Mouse (Mus musculus) ES-Bruce4 (cell line): ENCODE results near the gene Rprd1b. TPM values are rescaled to one million over a fixed set of nuclear protein-coding genes. Genes with fewer than 3 reads are reported as not detected.

Experiments used
- H3K27ac ChIP-seq: 2 replicates; pipeline ENCODE4 v1.5.1; 2012; ENCODE audit warnings: low read length, inconsistent platforms; ENCODE audit not compliant: insufficient read depth
- H3K27me3 ChIP-seq: 2 replicates; pipeline ENCODE4 v1.6.1; 2012; ENCODE audit warnings: mild to moderate bottlenecking, low read length, inconsistent platforms; ENCODE audit not compliant: control insufficient read depth, poor library complexity, insufficient read depth, severe bottlenecking
- H3K36me3 ChIP-seq: 2 replicates; pipeline ENCODE4 v1.6.1; 2012; ENCODE audit warnings: inconsistent platforms, mild to moderate bottlenecking, low read length, moderate library complexity; ENCODE audit not compliant: control insufficient read depth, poor library complexity, insufficient read depth, severe bottlenecking
- H3K4me1 ChIP-seq: one replicate; pipeline ENCODE4 v1.8.1; 2011; ENCODE audit warnings: low read length; ENCODE audit not compliant: control insufficient read depth, insufficient read depth
- H3K4me3 ChIP-seq: 2 replicates; pipeline ENCODE4 v1.5.1; 2011; ENCODE audit warnings: low read depth, mild to moderate bottlenecking, low read length
- H3K9ac ChIP-seq: 2 replicates; pipeline ENCODE4 v1.6.1; 2012; ENCODE audit warnings: low read depth, mild to moderate bottlenecking, inconsistent platforms; ENCODE audit not compliant: poor library complexity, severe bottlenecking
- H3K9me3 ChIP-seq: replicated peaks from 2 replicates; pipeline ENCODE4 v1.6.1; 2012; ENCODE audit warnings: mild to moderate bottlenecking, low read length, inconsistent platforms; ENCODE audit not compliant: control insufficient read depth, poor library complexity, insufficient read depth, severe bottlenecking
- CTCF ChIP-seq: IDR thresholded peaks from one replicate; pipeline ENCODE4 v1.8.1; 2011; ENCODE audit warnings: low read depth, low read length
- EP300 ChIP-seq: IDR thresholded peaks from 2 replicates; pipeline ENCODE4 v1.6.1; 2011; ENCODE audit warnings: low read depth, low read length; ENCODE audit not compliant: insufficient read depth
- POLR2A ChIP-seq: IDR thresholded peaks from one replicate; pipeline ENCODE4 v1.8.1; 2011; ENCODE audit warnings: low read length; ENCODE audit not compliant: insufficient read depth
- polyA plus RNA-seq: library from polyadenylated mRNA; stranded (reverse); fragments of >200 nt; gene quantifications from 2 replicates; pipeline ENCODE4 v1.2.4, GENCODE M21; 2011; ENCODE audit warnings: low read depth; ENCODE audit not compliant: missing spikeins, insufficient read depth, insufficient read length

Rprd1b gene
- polyA plus RNA-seq, 1 experiment, result 18.6 TPM

DNA sequence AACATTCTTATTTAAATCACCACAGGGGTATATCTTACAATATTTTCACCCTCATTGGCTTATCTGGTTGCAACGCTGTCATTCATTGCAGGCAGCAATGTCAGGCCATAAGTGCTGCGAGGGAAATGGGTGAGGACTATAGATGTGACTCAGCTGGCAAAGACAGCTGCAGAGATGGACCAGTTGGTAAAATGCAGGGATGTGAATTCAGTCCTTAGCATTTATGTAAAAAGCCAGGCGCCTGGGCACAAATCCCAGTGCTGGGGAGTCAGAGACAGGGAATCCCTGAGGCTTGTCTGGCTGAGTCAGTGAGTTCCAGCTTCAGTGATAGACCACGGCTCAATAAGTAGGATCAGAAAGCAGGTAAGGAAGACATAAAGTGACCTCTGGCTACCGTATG lies 73.5 kb downstream of the Rprd1b start:
- H3K27me3 ChIP-seq, result no peaks in the 10 kb centered on the region
- no peak overlapping the region for H3K9ac ChIP-seq
- no peak for TF ChIP-seq CTCF
- TF ChIP-seq EP300, result no peak
- TF ChIP-seq POLR2A, result no peak
- no peaks in the 10 kb centered on the region for H3K9me3 ChIP-seq
- H3K27ac ChIP-seq, result no peak overlapping the region
- H3K4me1 ChIP-seq, result no peaks in the 10 kb centered on the region
- H3K36me3 ChIP-seq, result no peaks in the 10 kb centered on the region
- H3K4me3 ChIP-seq, result no peak overlapping the region

DNA sequence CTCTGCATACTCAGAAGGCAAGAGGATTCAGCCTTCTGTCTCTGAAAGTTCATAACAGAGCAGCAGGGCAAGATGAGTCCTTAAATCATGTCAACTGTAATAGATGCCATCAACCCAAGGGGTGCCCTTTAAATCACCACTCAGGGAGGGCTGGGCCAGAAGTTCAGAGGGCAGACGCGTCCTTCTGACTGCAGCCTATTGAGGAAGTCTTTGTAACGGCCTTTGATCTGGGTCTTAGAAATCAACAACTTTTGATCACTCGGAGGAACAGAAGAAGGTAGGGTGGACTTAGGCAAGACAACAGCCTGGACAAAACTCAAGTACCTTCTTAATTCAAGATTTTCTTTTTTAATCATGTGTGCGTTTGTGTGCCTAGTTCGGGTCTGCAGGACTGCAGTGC lies 76.7 kb downstream of the Rprd1b start:
- Histone ChIP-seq H3K4me3 (no peak overlapping the region), H3K9me3 (no peaks in the 10 kb centered on the region), H3K27me3 (no peaks in the 10 kb centered on the region), H3K4me1 (no peaks in the 10 kb centered on the region), H3K9ac (no peak overlapping the region), H3K36me3 (no peaks in the 10 kb centered on the region), H3K27ac (no peak overlapping the region)
- no peak for TF ChIP-seq EP300
- TF ChIP-seq POLR2A, result no peak
- TF ChIP-seq CTCF, result no peak

DNA sequence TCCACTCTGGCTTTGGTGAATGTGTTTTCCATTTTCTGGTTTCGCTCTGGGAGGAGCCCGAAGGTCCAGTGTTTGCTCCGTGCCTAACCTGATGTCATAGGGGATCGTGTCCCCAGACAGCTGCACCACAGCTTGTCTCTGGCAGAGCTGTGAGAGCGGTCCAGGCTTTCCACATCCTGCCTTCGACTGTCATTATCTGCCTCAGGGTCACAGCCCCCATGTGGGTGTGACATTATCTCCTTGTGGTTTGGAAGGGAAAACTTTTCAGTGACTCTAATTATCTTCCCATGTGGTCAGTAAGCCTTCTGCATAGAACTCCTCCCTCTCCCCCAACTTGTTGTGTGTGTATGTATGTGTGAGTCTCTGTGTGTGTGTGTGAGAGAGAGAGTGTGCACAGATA lies 77.3 kb downstream of the Rprd1b start:
- Histone ChIP-seq H3K27me3 (no peaks in the 10 kb centered on the region), H3K4me1 (no peaks in the 10 kb centered on the region), H3K36me3 (no peaks in the 10 kb centered on the region), H3K9me3 (no peaks in the 10 kb centered on the region), H3K4me3 (no peak overlapping the region), H3K9ac (no peak overlapping the region), H3K27ac (no peak overlapping the region)
- TF ChIP-seq EP300 (no peak), CTCF (no peak), POLR2A (no peak)

DNA sequence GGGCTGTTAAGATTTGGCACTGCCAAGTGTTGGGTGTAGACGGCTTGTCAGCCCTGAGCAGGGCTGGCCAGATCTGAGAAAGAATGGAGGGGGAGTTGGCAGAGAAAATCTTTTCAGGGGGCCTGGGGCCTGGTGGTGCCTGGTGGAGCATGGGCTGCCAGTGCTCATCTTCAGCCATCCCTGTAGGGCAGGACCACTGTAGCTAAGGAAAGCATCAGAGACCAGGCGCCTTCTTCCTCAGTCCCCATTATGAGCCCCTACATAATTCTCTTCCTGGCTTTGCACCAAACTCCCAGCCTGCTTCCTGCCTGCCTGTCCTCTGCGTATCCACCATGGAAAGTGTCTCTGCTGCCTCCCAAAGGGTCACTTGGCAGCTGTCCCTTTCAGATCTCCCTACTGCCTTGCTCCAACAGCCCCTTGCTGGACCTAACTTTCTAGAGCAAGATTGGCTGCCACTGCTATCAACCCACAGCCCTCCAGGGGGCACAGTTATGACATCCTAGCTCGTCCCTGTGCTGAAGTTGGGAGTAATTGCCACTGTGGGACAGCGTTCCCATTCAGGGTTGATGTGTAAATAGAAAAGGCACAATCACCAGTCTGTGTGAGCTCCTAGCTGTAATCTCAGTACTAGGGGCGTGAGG lies 78.8 kb downstream of the Rprd1b start:
- Histone ChIP-seq H3K36me3 (no peaks in the 10 kb centered on the region), H3K4me3 (no peak overlapping the region), H3K27ac (no peak overlapping the region), H3K9ac (no peak overlapping the region), H3K4me1 (no peaks in the 10 kb centered on the region), H3K27me3 (no peaks in the 10 kb centered on the region), H3K9me3 (no peaks in the 10 kb centered on the region)
- TF ChIP-seq POLR2A (no peak), CTCF (peak; percentile 65)

DNA sequence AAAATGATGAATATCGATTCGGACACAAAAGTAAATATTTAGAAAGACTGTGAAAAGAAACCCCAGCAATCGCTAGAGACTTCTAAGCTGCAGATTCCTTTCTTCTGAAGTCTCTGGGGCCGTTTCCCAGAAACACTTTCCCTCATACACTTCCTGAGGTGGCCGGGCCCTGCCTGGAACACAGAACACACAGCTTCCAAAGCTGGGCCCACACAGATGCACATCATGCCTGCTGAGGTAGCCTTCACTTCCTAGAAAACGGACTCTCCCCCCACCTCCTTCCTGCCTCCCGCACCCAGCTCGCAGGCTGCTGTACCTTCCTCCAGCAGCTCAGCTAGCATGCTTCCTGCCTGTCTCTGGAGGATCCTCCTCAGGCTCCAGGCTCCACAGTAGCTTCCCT lies 81.2 kb downstream of the Rprd1b start:
- no peak overlapping the region for H3K27ac ChIP-seq
- no peaks in the 10 kb centered on the region for H3K4me1 ChIP-seq
- H3K4me3 ChIP-seq, result no peak overlapping the region
- no peaks in the 10 kb centered on the region for H3K36me3 ChIP-seq
- no peaks in the 10 kb centered on the region for H3K27me3 ChIP-seq
- TF ChIP-seq CTCF (no peak), POLR2A (no peak), EP300 (no peak)
- H3K9me3 ChIP-seq, result no peaks in the 10 kb centered on the region
- H3K9ac ChIP-seq, result no peak overlapping the region

DNA sequence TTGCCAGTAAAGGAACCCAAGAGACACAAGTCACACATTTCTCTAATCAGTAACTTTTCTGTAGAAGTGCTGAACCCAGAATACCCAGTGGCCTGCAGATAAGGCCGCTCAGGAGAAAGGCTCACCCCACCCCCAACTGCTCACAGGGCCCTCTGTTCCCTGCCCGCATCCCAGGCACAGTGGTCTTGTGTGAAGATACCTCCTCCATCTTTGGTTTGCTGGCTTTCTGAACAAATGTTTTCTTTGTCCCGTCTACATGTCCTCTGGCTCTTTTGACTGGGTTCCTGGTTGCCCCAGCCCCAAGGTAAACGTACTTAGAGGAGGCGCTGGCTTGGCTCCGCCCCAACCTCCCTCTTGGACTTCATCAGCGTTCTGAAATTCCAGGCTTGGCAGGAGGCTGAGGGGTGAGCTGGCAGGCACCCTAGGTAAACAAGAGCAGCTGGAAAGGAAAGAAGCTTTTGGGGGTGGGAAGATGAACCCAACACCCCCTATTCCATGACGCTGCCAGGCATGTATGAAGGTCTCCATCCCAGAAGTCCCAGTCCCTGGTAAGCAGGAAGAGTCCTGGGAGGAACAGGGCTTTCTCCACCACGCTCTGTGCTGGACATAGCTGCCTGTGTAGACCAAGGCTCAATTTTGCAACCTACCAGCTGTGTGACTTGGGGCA lies 85.4 kb downstream of the Rprd1b start:
- Histone ChIP-seq H3K9me3 (no peaks in the 10 kb centered on the region), H3K36me3 (no peaks in the 10 kb centered on the region), H3K27me3 (no peaks in the 10 kb centered on the region), H3K9ac (no peak overlapping the region), H3K4me1 (no peaks in the 10 kb centered on the region), H3K27ac (no peak overlapping the region), H3K4me3 (no peak overlapping the region)
- TF ChIP-seq EP300 (no peak), CTCF (no peak), POLR2A (no peak)
